Mouse (Mus musculus) stomach, postnatal 0 days (tissue): ENCODE measurements at regions not wholly inside any gene's neighbourhood (a gene's known extent, or its start where the extent isn't known, plus 50 kb on each side); places are given as distances from the start of the nearest gene placed in this dataset.
A peak's percentile ranks its signal among the peaks of the same experiment; 100 is the strongest.
"Not testable (repeated sequence)": the region's sequence is repeated elsewhere in the genome, so short reads cannot be mapped to it uniquely, and the experiment has no call there.

Experiments used
- ATAC-seq: fragments of 200-750 bp; cut with Nextera tagmentation; 2 replicates; pipeline ENCODE4 v1.8.0; 2017; ENCODE audit not compliant: low FRiP score, low TSS enrichment
- DNase-seq: peaks from one replicate; pipeline ENCODE4 v3.0.0-alpha.2; 2016; ENCODE audit warnings: low spot score
- H3K27ac ChIP-seq: fragments of 300-500 bp; sonication (generic); replicated peaks from 2 replicates; pipeline ENCODE4 v1.5.1; 2014; ENCODE audit warnings: mild to moderate bottlenecking, control low read depth
- H3K27me3 ChIP-seq: fragments of 300-500 bp; sonication (generic); 2 replicates; pipeline ENCODE4 v1.6.1; 2014; ENCODE audit warnings: low read length; ENCODE audit not compliant: control insufficient read depth, insufficient read depth
- H3K36me3 ChIP-seq: fragments of 300-500 bp; sonication (generic); 2 replicates; pipeline ENCODE4 v1.6.1; 2014; ENCODE audit warnings: low read length, mixed read lengths; ENCODE audit not compliant: control insufficient read depth, insufficient read depth
- H3K4me1 ChIP-seq: fragments of 300-500 bp; sonication (generic); replicated peaks from 2 replicates; pipeline ENCODE4 v1.6.1; 2014; ENCODE audit warnings: antibody characterized with exemption; ENCODE audit not compliant: control insufficient read depth, insufficient read depth
- H3K4me2 ChIP-seq: fragments of 300-500 bp; sonication (generic); replicated peaks from 2 replicates; pipeline ENCODE4 v1.6.1; 2014; ENCODE audit warnings: low read depth, mild to moderate bottlenecking, control low read depth, moderate library complexity
- H3K4me3 ChIP-seq: fragments of 300-500 bp; sonication (generic); 2 replicates; pipeline ENCODE4 v1.5.1; 2014; ENCODE audit warnings: low read depth, low read length, control low read depth
- H3K9ac ChIP-seq: fragments of 300-500 bp; sonication (generic); 2 replicates; pipeline ENCODE4 v1.6.1; 2014; ENCODE audit warnings: mild to moderate bottlenecking, low read length, control low read depth, mixed read lengths
- H3K9me3 ChIP-seq: fragments of 300-500 bp; sonication (generic); 2 replicates; pipeline ENCODE4 v1.6.1; 2016; ENCODE audit warnings: low read length; ENCODE audit not compliant: control insufficient read depth
- CTCF ChIP-seq: IDR thresholded peaks from 2 replicates; pipeline ENCODE4 v1.5.1; 2016; ENCODE audit warnings: antibody characterized with exemption, low read depth, mild to moderate bottlenecking, moderate library complexity
- EP300 ChIP-seq: optimal IDR thresholded peaks from 2 replicates; pipeline ENCODE3; 2016; ENCODE audit warnings: antibody characterized with exemption
- WGBS: fragments of 180-500 bp; shearing (Covaris S2); extraction: QIAGEN DNeasy Blood & Tissue Kit; methylation state at CpG from one replicate; pipeline ENCODE4 v1.1.7; 2014; 5-methylcytosine and 5-hydroxymethylcytosine counted together

DNA sequence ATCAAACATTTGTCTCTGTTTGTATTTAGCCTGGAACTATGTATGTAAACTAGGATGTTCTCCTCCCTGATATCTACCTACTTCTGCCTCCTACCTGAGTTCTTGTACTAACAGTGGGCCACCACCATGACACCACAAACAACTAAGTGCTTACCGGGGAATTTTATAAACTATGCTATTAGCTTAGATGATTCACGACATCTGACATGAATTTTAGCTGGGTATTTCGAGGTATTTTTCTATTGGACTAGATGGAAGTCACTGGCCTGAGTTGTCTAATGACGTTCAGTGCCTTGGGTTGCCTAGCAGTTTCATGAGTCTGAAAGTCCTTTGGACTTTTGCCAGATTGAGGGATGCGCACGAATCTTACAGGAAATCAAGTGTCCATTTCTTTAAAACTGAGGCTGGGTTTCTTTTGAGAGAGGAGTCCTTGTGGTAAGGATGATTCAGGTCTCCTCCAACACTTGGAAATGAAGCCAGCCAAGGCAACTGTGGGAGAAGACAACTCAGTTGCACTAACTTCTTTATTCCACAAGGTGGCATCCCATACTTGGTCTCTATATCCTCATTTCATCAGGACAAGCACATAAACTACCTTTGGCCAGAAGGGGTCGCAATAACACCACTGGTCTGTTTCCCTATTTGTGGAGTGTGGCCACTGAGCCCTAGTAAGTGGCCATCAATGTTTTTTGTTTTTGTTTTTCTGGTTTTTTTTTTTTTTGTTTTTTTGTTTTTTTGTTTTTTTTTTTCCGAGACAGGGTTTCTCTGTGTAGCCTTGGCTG, 131.4 kb upstream of the Gdi2 start:
- peak; percentile 75 for ATAC-seq
- H3K36me3 ChIP-seq, H3K9me3 ChIP-seq, H3K27ac ChIP-seq, H3K4me3 ChIP-seq, H3K27me3 ChIP-seq, H3K4me1 ChIP-seq, H3K9ac ChIP-seq, H3K4me2 ChIP-seq: not testable (repeated sequence)
- 43% methylated on average over 8 of the region's 8 CpGs for WGBS
- DNase-seq = peak; percentile 82
- TF ChIP-seq CTCF = peak; percentile 85

DNA sequence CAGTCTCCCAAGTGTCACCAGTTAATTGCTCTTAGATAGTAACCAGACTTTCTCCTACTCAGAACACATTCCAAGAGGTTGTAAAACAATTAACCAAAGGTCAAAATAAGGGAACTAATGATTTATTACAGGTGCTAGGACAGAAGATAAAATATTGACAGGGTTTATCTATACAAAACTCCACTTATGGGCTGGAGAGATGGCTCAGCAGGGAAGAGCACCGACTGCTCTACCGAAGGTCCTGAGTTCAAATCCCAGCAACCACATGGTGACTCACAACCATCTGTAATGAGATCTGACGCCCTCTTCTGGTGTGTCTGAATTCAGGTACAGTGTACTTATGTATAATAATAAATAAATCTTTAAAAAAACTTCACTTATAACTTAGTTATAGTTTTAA, 127.6 kb upstream of the Gdi2 start:
- not testable (repeated sequence) for H3K9me3 ChIP-seq, DNase-seq, ATAC-seq, H3K9ac ChIP-seq, H3K4me2 ChIP-seq, H3K36me3 ChIP-seq, H3K27me3 ChIP-seq, H3K4me1 ChIP-seq, H3K27ac ChIP-seq, H3K4me3 ChIP-seq
- WGBS = 53% methylated on average over 3 of the region's 3 CpGs

DNA sequence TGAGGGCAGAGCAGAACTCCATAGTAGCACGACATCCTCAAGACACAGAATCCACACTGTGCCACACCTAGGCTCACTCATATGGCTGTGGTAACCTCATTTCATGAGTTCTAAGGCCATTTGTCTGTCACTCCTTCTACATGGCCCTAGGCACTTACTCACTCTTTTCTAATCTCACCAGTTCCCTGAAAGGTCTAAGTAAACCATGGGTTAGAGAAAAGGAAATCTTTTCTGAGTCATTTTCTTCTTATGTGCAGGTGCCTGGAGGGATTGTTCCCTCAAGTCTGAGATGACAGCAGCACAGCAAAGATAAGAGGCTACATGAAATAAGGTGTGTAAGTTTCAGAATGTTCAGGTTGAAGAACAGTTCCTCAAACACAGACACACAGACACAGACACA, 120.8 kb upstream of the Gdi2 start:
- no peaks in the 10 kb centered on the region for H3K4me1 ChIP-seq
- no peak for DNase-seq
- no peaks in the 10 kb centered on the region for H3K27me3 ChIP-seq
- no peak overlapping the region for H3K4me3 ChIP-seq
- no peaks in the 10 kb centered on the region for H3K36me3 ChIP-seq
- H3K4me2 ChIP-seq = no peak overlapping the region
- H3K9ac ChIP-seq = no peak overlapping the region
- ATAC-seq = peak; percentile 45; the same call in 1 of the 2 replicates
- no peak for TF ChIP-seq CTCF
- no peak for TF ChIP-seq EP300
- 58% methylated on average over 1 of the region's 1 CpGs for WGBS
- no peaks in the 10 kb centered on the region for H3K9me3 ChIP-seq
- no peak overlapping the region for H3K27ac ChIP-seq

DNA sequence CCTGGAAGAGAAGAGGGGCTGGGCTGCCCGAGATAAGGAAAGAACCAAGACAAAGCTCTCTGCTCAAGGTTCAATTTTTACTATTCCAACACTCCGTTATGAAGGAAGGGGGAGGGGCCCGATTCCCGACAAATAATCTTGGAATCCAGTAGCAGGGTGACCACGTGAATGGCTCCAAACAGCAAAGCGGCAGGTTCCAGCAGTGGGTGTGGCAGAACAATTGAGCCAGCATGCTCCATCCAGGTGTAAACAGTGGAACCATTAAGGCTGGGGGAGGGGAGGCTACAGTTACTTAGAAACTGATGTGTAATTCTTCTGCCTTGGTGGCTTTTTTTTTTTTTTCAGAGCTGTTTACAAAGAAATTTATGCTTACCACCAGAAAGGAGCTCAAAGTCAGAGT, 82.5 kb upstream of the Gdi2 start:
- 82% methylated on average over 6 of the region's 6 CpGs for WGBS
- ATAC-seq, H3K27me3 ChIP-seq, H3K9me3 ChIP-seq, H3K4me2 ChIP-seq, H3K4me3 ChIP-seq, H3K27ac ChIP-seq, H3K9ac ChIP-seq, H3K36me3 ChIP-seq, DNase-seq, H3K4me1 ChIP-seq: not testable (repeated sequence)

DNA sequence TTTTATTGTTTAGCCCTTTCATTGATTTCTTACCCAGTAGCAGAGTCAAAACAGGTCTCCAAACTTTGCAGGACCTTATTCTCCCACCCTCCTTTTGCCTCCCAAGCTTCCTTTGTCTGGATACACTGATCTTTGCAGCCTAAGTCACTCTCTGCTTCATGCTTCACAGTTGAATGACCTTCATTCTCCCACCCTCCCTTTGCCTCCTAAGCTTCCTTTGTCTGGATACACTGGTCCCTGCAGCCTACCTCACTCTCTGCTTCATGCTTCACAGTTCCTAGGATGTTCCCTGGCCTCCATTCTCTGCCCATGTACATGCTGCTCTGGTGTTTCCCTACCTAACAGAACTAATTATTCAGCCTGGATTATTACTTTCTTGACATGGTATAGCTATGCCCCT, 61.0 kb upstream of the Gdi2 start:
- H3K27ac ChIP-seq = no peak overlapping the region
- no peaks in the 10 kb centered on the region for H3K9me3 ChIP-seq
- no peaks in the 10 kb centered on the region for H3K27me3 ChIP-seq
- H3K4me1 ChIP-seq = no peaks in the 10 kb centered on the region
- H3K4me3 ChIP-seq = no peak overlapping the region
- no peak overlapping the region for H3K9ac ChIP-seq
- DNase-seq (no peak), ATAC-seq (no peak)
- no peak for TF ChIP-seq CTCF
- no peak for TF ChIP-seq EP300
- no peaks in the 10 kb centered on the region for H3K36me3 ChIP-seq
- H3K4me2 ChIP-seq = no peak overlapping the region

DNA sequence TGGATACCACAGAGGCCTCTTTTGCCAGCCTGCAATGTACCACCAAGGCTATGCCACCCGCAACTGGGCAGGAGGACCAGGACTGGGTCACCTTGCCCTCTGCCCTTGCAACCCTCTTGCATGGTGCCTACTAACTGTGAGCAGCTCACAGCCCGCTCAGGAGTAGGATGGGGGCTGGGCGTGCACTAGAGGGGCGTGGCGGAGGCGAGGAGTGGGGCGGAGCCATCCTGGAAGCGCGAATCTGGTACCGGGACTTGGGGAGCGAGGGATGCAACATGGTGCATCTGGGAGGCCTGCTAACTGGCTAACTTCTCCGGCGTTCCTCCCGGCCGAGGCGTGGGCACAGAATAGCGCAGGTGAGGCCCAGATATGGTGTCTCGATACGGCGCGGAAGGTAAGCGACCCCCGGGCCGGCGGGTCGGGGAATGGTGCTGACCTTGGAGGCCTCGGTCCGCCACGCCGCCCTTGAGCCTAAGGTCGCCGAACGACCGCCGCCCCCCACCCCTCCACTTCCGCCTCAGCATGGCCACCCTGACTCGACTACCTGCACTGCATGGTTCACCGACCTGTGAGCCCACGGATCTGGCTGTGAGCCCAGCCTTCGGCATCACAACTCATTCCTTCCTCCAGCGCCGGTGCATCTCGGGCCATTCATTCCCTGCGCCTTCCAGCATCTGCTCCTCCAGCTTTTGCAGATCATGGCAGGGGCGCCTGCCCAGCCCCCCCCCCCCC, 59.7 kb upstream of the Gdi2 start:
- Histone ChIP-seq H3K9me3 (no peaks in the 10 kb centered on the region), H3K4me1 (no peaks in the 10 kb centered on the region), H3K27ac (no peak overlapping the region), H3K27me3 (no peaks in the 10 kb centered on the region), H3K9ac (peak overlapping the region; percentile 45; the same call in 1 of the 2 replicates), H3K4me2 (peak overlapping the region; percentile 93), H3K4me3 (peak overlapping the region; percentile 54), H3K36me3 (no peaks in the 10 kb centered on the region)
- peak; percentile 81 for DNase-seq
- no peak for TF ChIP-seq CTCF
- TF ChIP-seq EP300 = no peak
- peak; percentile 94 for ATAC-seq
- 1% methylated on average over 44 of the region's 45 CpGs for WGBS
